Mouse (Mus musculus) ES-CJ7 (cell line): ENCODE data around the gene Pcca.
"Not testable (repeated sequence)": the region's sequence is repeated elsewhere in the genome, so short reads cannot be mapped to it uniquely, and the experiment has no call there.

ENCODE experiments used
- DNase-seq: peaks from one replicate; pipeline ENCODE4 v3.0.0; 2011; ENCODE audit warnings: low read depth, low spot score

Gene Pcca

DNA sequence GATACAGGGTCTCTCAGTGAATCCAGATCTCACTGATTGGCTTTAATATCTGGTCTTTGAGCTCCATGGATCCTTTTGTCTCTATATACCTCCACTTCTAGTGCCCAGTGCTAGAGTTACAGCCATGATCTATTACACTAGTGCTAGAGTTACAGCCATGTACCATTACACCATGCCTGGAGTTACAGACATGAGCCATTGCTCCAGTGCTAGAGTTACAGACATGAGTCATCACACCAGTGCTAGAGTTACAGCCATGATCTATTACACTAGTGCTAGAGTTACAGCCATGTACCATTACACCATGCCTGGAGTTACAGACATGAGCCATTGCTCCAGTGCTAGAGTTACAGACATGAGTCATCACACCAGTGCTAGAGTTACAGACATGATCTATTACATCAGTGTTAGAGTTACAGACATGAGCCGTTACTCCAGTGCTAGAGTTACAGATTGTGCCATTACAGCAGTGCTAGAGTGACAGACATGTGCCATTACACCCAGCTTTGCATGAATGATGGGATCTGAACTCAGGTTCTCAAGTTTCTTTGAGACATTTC lies 26.8 kb downstream of the Pcca start:
- DNase-seq: not testable (repeated sequence)

DNA sequence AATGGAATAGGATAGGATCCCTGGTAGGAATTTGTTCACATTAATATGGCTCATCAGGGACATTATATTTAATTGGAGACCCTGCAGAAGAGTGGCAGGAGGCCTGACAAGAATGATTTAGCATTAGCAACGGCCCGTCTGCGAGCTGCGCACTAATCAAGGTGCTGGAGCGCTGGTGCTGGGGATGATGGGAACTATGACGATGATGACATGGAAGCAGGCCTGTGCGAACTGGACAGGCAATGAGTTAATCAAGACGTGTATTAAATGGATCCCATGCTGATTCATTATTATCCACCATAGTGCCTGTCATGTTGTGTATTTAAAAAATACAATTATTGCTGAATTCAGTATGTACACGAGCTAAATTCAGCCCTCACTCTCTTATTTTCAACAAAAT lies 36.7 kb downstream of the Pcca start:
- DNase-seq: no peak

DNA sequence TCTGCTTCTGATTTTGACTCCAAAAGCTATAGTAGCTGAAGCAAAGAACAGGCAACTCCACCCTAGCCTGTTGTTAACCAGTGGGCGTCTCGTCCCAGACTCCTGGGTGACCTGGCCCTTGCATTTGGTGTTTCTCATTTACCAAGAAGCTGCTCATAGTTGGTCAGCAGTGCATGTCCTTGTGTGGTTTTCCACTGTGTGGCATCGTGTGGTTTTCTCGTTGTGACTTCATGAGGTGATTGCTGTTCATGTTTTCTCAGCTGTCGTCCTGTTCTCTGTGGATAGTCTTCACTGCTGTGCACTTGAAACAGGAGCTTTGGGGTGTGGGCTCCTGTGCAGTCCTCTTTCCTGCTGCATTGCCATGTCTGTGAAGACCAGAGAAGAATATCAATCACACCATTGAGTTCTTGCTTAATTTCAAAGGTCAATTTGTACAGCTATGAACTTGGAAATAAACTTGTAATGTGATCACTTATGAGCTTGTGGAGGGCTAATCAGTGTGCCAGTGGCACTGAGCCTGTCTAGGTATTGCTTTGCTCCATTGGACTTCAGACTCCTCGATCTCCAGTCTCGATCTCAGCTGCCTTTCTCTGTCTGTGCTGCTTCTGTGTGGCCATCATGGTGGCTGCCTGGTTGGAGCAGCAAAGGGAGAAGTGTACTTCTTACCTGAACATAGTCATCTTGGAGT lies 40.1 kb downstream of the Pcca start:
- no peak for DNase-seq

DNA sequence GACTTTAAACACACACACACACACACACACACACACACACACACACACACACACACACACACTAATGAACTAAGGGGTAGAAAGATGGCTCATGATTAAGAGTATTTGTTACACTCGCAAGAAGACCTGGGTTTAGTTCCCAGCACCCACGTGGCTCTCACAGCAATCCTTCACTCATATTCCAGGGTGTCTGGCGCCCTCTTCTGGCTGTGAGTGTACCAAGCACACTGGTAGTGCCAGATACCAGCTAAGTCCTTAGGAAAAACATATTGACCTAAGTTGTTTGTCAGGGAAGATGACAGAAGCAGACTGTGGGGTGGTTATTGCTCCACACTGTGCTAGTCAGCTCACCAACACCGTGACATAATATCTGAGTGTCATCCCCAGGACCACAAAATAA lies 43.7 kb downstream of the Pcca start:
- DNase-seq: peak; percentile 70

DNA sequence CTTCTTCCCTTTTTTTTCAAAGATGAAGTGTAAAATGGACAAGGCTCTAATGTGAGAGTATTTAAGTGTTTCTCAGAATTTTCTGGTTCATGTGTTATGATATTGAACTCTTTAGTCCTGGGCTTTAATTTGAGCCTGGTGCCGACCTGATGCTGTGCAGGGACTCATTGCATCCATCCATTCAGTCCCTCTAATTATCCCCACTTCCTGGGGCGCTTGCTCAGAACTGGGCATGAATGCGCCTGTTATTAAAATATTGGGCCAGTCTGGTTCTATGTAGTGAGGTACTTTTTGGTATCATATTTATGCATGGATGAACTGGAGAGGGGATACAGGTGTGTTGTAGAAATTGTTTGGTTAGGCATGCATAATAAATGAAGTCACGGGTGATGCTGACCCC lies 47.9 kb downstream of the Pcca start:
- DNase-seq: no peak

DNA sequence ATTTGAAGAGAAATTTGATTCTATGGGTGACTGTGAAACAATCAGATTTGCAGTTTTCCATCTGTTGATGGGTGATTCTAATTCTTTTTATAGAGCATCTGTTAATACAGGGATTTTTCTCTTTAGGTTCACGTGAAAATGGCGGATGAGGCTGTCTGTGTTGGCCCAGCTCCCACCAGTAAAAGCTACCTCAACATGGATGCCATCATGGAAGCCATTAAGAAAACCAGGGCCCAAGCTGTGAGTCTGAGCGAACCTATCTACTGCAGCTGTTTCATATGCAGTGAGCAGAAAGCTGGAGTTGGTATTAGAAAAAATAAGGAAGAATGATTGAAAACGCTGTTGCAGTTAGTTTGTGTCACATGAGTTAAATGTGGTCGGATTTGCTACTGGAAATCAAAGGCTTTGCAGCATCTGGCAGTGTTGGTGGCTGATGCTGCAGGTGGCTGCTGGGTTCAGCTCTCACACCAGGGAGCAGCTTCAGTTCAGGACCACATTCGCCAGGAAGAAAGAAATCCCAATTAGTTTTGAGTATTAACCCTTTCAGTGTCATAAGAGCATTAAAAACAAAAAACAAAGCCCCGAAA lies 48.5 kb downstream of the Pcca start:
- no peak for DNase-seq

DNA sequence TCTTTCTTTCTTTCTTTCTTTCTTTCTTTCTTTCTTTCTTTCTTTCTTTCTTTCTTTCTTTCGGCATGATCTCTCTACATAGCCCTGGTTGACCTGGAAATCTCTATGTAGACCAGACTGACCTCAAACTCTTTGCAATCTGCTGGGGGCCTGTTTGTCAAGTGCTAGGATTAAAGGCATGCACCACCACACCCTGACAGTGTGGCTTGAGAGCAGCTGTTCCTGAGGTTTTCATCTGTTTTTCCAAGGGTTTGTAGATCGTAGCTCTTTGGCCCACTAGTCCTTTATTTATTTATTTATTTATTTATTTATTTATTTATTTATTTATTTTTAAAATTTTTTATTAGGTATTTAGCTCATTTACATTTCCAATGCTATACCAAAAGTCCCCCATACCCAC lies 50.0 kb downstream of the Pcca start:
- DNase-seq: not testable (repeated sequence)

DNA sequence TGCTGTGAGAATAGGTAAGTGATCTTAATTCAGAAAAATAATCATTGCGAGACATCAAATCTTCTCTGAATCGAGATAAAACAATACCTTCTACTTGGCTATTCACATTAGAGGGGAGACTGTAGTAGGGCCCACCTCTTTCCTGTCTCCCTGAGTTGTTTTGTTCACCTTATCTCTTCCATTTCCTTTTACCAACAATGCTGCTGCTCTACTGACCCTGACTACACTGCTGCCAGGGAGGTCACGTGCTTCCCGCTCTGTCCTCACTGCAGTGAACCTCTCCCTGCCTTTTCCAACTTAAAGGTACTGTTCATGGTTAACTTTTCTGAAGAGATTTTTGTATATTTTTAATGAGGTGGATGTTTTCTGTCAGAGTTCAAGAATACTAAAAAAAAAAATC lies 52.8 kb downstream of the Pcca start:
- DNase-seq: no peak

DNA sequence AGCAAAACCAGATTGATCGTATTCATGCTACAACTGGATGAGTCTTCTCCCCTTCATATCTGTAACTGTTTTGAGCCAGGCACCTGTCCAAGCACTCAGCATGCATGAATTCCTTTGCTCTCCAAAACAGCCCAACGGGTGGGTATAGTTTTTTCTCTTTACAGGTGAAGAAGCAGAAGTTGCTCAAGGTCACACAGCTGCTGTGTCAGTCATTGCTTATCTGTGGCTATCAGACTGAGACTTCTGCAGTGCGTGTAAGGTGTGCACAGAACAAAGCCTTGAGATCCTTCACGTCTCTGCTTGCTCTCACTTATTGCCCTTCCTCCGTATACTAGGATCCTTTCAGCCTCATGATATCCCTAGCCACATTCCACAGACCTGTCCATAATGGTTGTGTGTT lies 63.4 kb downstream of the Pcca start:
- DNase-seq: no peak

DNA sequence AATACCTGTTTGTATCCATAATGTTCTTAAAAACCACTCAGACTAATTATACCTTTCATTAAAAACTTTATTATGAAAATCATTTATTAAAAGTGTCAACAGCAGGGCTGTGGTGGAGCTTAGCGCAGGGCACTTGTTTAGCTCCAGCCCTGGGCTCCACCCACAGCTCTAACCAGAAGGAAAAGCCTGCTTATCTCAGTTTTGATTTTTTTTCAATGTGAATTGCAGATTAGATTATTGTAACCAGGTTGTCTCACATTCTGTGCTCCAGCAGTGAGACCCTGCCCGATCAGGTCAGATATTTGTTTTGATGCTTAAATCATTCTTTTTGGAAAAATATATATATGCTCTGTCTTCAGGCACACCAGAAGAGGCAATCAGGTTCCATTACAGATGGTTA lies 64.7 kb downstream of the Pcca start:
- DNase-seq: no peak

DNA sequence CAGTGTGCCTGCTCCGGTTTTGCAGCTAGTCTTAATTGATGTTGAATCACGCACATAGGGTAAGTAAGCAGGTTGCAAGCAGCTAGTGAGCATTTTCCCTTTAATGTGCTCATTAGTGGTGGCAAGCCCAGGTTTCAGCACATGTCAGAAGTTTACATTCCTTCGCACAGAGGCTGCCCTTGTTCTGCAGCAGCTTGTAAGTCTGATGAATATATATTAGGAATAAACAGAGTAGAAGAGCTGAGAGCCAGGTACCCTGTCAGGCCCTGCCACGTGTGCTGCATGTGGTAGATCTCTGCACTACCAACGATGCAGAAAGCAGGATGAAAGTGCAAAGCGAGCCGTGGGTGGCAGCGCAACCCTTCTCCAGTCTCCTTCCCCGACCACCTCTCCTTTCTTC lies 65.7 kb downstream of the Pcca start:
- no peak for DNase-seq

DNA sequence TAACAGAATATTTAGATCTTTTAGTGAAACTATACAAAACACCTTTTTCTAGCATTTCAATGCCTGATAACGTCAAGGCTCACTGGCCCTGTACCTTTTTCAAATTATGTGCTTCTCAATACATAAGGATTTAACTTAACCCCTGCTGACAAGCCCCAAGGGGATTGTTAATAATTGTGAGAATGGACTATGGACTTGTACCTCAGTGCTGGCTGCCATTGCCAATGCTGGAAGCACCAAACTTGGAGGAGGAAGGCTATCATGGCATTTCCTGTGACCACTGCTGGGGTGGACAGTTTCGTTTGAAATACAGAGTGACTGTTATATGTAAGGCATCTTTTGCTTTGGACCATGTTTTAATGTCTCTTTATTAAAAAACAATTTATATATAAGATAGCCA lies 68.6 kb downstream of the Pcca start:
- no peak for DNase-seq

DNA sequence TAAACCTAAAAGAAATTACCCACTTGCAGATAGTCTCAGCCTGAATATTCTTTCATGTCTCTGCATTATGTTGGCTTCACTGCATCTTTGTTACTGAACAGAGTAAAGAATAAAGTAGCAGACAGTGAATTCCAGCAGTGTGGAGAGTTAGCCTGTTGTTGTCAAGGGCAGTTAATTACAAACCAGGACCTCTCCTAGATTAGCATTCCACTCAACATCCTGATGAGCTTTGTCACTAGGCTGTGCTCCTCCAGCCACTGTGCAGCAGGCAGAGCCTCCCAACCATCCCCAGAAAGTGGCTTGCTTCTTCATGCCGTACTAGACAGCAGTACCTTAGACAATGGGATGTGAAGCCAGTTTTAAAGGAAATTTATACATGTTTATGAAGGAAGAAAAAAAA lies 72.4 kb downstream of the Pcca start:
- DNase-seq: no peak

DNA sequence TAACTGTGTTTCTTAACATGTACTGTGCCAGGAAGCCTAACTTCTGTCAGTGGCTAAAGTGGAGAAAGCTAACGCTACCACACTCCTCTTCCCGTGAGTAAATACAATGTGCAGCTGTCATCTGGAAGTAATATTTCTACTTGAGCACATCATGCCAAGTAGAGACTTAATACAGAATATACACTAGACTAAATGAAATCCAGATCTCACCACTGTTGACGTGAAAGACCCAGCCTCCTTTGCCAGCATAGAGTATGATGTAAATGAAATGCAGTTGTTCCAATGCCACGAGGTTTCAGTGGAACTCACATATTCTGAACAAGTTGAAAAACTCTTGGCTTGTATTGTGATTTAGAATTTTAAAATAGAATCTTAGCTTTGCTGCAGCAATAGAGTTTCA lies 73.3 kb downstream of the Pcca start:
- DNase-seq: no peak

DNA sequence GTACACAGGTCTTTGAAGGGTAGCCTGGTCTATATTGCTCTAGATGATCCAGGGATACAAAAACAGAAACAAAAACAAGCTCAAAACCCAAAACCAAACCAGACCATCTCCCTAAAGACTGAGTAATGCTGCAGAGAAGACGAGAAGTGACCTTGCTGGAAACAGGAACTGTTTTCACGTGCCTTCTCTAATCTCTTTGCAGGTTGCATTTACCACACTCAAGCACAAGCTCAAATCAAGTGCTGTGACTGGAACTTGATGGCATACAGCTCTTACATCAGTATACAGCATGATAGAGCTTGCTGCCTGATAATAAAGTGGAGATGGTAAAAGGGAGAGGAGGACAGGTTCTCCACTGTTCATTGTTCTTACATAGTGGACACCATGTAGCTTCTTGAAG lies 74.2 kb downstream of the Pcca start:
- no peak for DNase-seq

DNA sequence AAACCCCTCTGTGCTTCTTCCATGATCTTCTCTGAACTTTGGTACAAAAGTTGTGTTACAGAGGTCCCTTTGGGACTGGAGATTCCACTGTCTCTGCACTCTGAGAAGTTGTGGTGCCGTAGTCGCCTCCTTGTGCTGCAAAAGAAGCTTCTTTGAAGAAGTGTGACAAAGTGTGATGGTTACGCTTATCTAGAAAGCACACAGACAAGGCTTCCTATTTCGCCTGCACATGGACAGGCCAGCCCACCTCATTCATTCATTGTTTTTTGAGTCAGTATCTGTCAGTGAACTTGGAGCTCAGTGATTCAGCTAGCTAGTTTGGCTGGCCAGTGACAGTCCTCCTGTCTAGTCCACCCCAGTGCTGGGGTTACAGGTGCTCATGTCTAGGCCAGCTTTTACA lies 76.9 kb downstream of the Pcca start:
- DNase-seq: no peak

DNA sequence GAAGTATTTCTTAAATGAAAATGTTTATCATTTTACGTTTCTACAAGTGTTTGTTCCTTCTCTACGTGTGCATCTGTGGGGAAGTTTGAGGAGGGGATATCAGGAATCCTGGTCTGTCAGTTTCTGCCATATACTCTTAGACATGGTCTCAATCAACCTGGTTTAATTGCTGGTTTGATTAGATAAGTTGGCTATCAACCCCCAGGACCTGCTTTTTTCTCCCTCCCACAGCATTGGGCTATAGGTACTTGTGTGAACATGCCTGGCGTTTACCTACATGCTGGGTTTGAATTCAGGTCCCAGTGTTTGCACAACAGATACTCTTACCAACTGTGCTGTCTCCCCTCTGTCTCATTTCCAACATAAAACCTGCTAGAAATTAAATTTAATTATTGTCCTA lies 78.2 kb downstream of the Pcca start:
- DNase-seq: no peak

DNA sequence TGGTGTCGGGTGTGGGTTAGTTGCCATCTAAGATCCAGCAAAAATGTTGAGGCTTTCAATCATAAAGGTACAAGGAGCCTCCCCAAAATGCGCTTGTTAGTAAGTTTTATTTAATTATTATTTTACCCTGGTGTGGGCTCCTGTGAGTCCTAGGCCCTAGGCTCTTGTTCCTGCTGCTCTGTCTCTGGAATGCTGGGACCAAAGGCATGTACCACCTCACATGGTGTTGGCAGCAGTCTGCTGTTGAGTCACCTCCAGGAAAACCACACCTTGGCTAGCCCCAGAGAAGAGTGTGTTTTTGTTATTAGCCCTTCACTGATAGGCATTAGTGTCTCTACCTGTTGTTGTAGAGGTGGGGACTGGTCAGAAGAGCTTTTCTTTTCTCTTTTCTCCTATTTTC lies 83.5 kb downstream of the Pcca start:
- no peak for DNase-seq

DNA sequence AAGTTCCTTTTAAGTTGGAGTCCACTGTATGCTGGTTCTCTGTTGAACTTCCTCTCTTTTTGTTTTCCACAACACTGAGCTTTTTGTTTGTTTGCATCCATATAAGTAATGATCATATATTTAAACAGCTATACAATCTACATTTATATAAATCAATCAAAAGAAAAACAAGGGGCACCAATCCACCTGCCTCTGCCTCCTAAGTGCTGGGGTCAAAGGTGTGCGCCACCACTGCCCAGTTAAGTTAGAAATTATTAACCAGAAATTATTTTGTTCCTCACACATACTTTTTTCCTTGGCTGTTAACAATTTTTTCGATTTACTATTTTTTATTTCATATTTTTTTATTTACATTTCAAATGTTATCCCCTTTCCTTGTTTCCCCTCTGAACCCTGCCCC lies 99.3 kb downstream of the Pcca start:
- no peak for DNase-seq

DNA sequence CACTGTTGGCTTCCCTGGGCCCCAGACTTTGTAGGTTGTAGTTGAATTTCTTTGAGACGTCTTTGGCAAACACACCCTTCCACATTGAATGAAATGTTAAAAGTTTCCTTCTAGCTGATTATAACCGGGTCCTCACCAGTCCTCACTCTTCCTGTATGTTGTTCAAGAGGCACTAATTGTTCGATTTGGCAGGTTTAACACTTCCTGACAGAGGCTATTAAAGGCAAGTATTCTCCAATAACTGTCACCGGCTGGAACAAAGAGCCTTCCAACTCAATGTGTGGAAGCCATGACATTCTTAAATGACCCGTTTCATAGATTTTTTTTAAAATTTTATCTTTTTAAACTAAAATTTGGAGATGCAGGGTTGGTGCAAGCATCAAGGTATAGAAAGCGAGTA lies 102.5 kb downstream of the Pcca start:
- no peak for DNase-seq

DNA sequence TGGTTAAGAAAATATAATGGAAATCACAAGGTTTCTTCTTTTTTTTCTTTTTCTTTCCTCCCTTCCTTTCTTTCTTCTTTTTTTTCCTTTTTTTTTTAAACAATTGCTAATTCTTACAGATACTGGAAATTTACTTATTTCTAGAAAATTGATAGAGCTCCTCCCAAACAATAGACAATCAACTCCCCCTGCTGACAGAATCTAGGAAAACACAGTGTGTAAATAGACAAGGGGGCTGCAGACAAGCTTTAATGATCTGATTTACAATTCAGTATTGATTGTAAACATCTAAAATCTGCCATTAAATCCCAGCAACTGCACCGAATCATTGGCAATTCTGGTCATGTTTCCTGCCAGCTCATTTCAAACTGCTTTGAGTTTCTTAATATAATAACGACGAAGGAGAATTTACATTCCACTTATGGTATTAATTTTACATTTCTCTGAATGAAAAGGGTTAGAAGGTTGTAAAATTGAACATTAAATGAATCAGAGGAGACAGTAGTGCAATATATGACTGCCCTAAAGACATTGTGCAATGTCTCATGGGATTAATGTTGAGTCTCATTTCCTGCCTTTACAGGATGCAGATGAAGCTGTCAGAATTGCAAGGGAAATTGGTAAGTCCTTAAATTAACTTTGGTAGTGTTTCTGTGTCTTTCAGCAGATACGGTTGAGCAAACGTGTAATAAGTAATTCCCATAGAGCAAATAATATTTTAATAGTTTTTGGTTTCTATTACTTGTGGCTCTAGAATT lies 103.9 kb downstream of the Pcca start:
- DNase-seq: no peak

DNA sequence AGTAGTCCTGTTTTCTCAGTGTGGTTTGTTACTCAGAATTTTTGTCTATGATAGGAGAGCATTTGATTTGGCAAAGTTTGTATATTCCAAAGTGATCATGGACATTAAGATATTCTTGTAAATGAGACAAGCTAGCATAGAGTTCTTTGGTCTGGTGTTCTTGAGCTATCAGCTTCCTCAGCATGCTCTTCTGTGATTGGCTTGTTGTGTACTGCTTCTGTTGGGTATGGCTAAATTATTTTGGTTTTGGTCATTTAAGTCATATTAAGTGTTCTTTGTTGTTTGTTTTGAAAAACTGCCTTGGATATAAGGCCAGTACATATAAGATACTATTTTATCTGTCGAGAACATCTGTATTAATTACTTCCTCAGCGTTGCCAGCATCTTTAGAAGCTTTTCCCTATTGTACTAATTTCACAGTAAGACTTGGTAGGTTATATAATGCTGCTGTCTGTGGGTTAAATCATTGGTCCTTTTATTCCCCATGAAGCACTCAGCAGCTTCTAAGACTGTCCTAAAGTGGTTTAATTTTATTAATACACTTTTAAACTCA lies 105.1 kb downstream of the Pcca start:
- no peak for DNase-seq

DNA sequence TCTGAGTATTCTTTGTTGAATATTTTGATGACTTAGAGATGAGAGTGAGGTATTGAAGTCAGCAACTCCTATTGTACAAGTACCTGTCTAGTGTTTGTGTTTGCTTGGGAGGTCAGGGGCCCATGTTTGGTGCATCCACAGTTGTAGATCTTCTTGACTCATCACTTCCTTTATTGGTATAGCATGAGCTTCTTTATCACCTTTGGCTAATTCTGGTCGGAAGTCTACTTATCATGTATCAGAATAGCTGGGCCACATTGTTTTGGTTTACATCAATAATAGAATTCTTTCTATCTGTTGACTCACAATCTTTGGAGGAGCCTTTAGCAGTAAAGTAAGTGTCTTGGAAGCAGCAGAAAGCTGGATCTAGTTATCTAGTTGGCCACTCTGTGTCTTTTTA lies 108.3 kb downstream of the Pcca start:
- DNase-seq: no peak
